Mouse (Mus musculus) cerebellum, adult 2 months (tissue): ENCODE measurements around the gene Vangl1.

Experiments used
- CTCF ChIP-seq: fragments of 200-500 bp; IDR thresholded peaks from 2 replicates; pipeline ENCODE4 v1.5.1; 2011; ENCODE audit warnings: low read depth, mild to moderate bottlenecking, control low read depth, low read length, moderate library complexity, borderline replicate concordance; ENCODE audit not compliant: insufficient read depth
- POLR2A ChIP-seq: fragments of 200-500 bp; IDR thresholded peaks from 2 replicates; pipeline ENCODE4 v1.6.1; 2011; ENCODE audit warnings: low read length, control low read depth, borderline replicate concordance; ENCODE audit not compliant: insufficient read depth

DNA sequence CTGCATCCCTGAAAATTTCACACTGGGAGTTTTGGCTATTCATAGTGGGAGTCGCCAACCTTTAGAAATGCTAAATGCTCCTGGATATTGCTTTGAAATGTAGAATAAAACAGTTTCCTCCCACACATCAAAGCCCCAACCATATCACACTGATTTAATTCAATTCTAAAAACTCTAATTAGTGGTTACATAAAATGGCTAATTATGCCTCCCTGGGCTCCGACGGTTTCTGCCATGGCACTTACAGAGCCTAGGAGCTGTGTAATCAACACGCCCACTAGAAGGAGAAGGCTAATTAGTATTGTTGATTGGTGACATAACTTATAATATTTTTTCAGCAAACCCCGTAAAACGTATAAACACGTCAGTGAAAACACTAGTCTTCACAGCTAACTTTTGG, 1.4 kb downstream of the Vangl1 start:
- TF ChIP-seq POLR2A, result no peak
- TF ChIP-seq CTCF, result no peak
